Mouse (Mus musculus): ENCODE measurements around the gene Pomgnt2. TPM values are rescaled to one million over a fixed set of nuclear protein-coding genes. Genes with fewer than 3 reads are reported as not detected.

Gene Pomgnt2
- polyA plus RNA-seq, 1 experiment from 2014 or later = 5.1 TPM

DNA sequence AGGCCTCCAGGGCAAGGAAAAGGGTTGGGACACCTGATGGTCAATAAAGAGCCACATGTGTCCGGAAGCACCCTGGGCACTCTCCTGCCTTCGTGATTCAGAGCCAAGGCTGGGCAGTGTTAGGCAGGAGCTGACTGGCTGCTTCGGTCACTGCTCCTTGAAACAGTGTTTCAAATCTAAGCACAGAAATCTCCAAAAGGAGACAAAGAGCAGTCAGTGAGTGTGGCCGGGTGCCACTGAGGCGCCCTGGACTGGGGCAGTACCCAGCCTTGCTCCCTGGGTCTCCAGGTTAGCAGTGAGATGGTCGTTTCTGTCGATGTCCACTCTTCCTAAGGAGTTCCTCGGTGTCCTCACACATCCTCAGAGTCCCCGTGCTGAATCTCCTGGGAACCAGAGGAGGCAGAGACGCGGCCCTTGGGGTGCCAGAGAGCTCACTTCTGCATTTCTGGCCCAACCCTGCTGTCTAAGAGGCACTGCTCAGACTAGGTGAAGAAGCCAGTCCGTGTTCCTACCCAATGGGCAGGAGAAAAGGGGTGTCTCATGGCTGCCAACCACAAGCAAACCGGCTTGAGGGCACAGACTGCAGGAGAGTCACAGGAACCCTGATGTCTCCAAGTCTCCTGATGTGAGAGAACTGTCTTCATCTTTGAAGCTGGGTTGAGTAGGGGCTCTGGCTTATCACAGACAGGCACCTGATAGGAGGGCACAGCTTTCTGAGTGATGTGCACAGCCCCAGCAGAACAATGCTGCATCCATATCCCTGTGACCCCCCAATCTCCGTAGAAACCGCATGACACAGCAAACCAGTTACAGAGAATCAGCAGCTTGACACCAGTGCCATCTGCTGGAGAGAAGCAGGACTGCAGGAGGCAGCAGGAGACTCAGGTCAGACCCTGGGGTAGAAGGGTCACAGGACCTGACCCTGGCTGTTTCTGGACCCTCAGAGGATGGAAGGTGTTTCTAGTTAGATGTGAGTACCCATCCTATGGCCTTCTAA is 12.1 kb downstream of the Pomgnt2 start:
- 0 out of 2 replicates have a peak, but pooled peaks cover 2% of the 10 kb centered on the region for H3K36me3 ChIP-seq (ENCODE audit: control insufficient read depth, insufficient read depth, low read length)
- H3K4me2 ChIP-seq = no peak overlapping the region
- DNase-seq (ENCODE audit: low spot score) = peak; percentile 69
- no peak overlapping the region for H3K27ac ChIP-seq (ENCODE audit: low read depth, low read length)
- 66% methylated on average over 15 of the region's 15 CpGs for WGBS
- no peaks in the 10 kb centered on the region for H3K27me3 ChIP-seq (replicated peaks; ENCODE audit: control insufficient read depth, insufficient read depth, low read length)
- no peak overlapping the region for H3K4me3 ChIP-seq (ENCODE audit: low read depth, low read length)
- H3K4me1 ChIP-seq (replicated peaks; ENCODE audit: control insufficient read depth, insufficient read depth, low read length) = no peaks in the 10 kb centered on the region
- H3K9me3 ChIP-seq (ENCODE audit: control insufficient read depth, low read length) = no peaks in the 10 kb centered on the region
- no peak overlapping the region for H3K9ac ChIP-seq (ENCODE audit: low read depth, low read length)
- ATAC-seq (replicated peaks; ENCODE audit: low FRiP score) = no peak

- no peak overlapping the region for H3K9ac ChIP-seq (ENCODE audit: low read depth, low read length)
- H3K27ac ChIP-seq (ENCODE audit: low read depth, low read length) = no peak overlapping the region
- DNase-seq (ENCODE audit: low spot score) (no peak), ATAC-seq (replicated peaks; ENCODE audit: low FRiP score) (no peak)
- H3K4me3 ChIP-seq (ENCODE audit: low read depth, low read length) = no peak overlapping the region
- no peak overlapping the region for H3K4me2 ChIP-seq
- no peaks in the 10 kb centered on the region for H3K27me3 ChIP-seq (replicated peaks; ENCODE audit: control insufficient read depth, insufficient read depth, low read length)
- 51% methylated on average over 15 of the region's 15 CpGs for WGBS
- H3K4me1 ChIP-seq (replicated peaks; ENCODE audit: control insufficient read depth, insufficient read depth, low read length) = no peaks in the 10 kb centered on the region
- H3K36me3 ChIP-seq (ENCODE audit: control insufficient read depth, insufficient read depth, low read length) = 0 out of 2 replicates have a peak, but pooled peaks cover 2% of the 10 kb centered on the region
- no peaks in the 10 kb centered on the region for H3K9me3 ChIP-seq (ENCODE audit: control insufficient read depth, low read length)
Measured at GRCm38 (mm10) chr9:121983504-121983903, 13.4 kb downstream of the Pomgnt2 start.

DNA sequence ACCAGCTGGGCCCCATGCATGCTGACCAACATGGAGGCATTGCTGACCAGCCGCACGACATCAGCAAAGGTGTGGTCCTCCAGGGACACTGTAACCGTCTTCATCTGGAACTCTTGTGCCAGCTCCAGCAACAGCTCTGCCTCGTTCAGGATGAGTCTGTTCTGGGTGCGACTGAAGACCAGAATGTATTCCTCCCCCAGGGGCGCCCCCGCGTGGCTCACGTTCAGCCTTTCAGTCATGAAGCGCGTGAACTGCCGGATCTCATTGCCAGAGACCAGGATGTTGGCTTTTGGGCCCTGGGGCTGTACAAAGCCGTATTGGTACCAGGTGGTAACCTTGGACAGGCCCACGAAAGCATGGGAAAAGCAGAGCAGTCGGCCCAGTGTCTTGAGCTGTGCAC is 14.2 kb downstream of the Pomgnt2 start:
- 87% methylated on average over 15 of the region's 15 CpGs for whole genome bisulfite sequencing
- Histone ChIP-seq H3K4me2 (no peak overlapping the region), H3K27ac (ENCODE audit: low read depth, low read length) (no peak overlapping the region), H3K4me1 (replicated peaks; ENCODE audit: control insufficient read depth, insufficient read depth, low read length) (no peaks in the 10 kb centered on the region), H3K9ac (ENCODE audit: low read depth, low read length) (no peak overlapping the region), H3K36me3 (ENCODE audit: control insufficient read depth, insufficient read depth, low read length) (0 out of 2 replicates have a peak, but pooled peaks cover 2% of the 10 kb centered on the region), H3K27me3 (replicated peaks; ENCODE audit: control insufficient read depth, insufficient read depth, low read length) (no peaks in the 10 kb centered on the region), H3K9me3 (ENCODE audit: control insufficient read depth, low read length) (no peaks in the 10 kb centered on the region), H3K4me3 (ENCODE audit: low read depth, low read length) (no peak overlapping the region)
- no peak for ATAC-seq (replicated peaks; ENCODE audit: low FRiP score)
- DNase-seq (ENCODE audit: low spot score) = no peak

- no peak for ATAC-seq (replicated peaks; ENCODE audit: low FRiP score)
- H3K9me3 ChIP-seq (ENCODE audit: control insufficient read depth, low read length) = no peaks in the 10 kb centered on the region
- H3K27me3 ChIP-seq (replicated peaks; ENCODE audit: control insufficient read depth, insufficient read depth, low read length) = no peaks in the 10 kb centered on the region
- DNase-seq (ENCODE audit: low spot score) = no peak
- H3K27ac ChIP-seq (ENCODE audit: low read depth, low read length) = no peak overlapping the region
- 0 out of 2 replicates have a peak, but pooled peaks cover 2% of the 10 kb centered on the region for H3K36me3 ChIP-seq (ENCODE audit: control insufficient read depth, insufficient read depth, low read length)
- no peaks in the 10 kb centered on the region for H3K4me1 ChIP-seq (replicated peaks; ENCODE audit: control insufficient read depth, insufficient read depth, low read length)
- no peak overlapping the region for H3K9ac ChIP-seq (ENCODE audit: low read depth, low read length)
- H3K4me2 ChIP-seq = no peak overlapping the region
- H3K4me3 ChIP-seq (ENCODE audit: low read depth, low read length) = no peak overlapping the region
- WGBS = 93% methylated on average over 22 of the region's 22 CpGs
Measured at GRCm38 (mm10) chr9:121982214-121982613, 14.7 kb downstream of the Pomgnt2 start.

DNA sequence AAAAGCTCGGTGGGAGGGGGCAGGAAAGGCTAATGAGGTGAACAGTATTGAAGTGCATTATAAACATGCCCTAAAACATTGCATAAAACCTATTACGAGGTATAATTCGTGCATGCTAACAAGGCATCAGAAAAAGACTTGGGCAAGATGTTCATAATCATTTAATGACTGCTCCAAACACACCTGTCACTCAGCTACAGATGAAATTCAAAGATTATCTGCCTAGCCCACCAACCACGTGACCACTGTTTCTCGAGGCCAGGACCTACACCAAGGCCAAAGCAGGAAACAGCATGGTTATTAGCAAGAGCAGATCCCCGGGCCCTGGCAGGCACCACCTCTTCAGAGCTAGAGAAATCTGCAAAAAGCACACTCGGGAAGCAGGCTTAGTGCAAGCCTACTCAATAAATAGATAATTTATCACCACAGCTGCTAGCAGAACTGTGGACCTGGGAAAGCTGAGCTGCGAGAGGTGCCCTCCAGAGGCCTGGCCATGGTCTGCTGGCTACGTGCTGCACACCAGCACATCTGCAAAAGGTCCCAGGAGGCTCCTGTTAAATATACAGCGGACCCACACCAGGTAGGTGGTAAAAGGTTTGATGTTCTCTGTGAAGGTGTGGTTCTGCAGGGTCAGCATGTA is 15.3 kb downstream of the Pomgnt2 start:
- 0 out of 2 replicates have a peak, but pooled peaks cover 2% of the 10 kb centered on the region for H3K36me3 ChIP-seq (ENCODE audit: control insufficient read depth, insufficient read depth, low read length)
- H3K9ac ChIP-seq (ENCODE audit: low read depth, low read length) = no peak overlapping the region
- no peaks in the 10 kb centered on the region for H3K27me3 ChIP-seq (replicated peaks; ENCODE audit: control insufficient read depth, insufficient read depth, low read length)
- no peaks in the 10 kb centered on the region for H3K9me3 ChIP-seq (ENCODE audit: control insufficient read depth, low read length)
- no peak overlapping the region for H3K27ac ChIP-seq (ENCODE audit: low read depth, low read length)
- no peak for DNase-seq (ENCODE audit: low spot score)
- H3K4me1 ChIP-seq (replicated peaks; ENCODE audit: control insufficient read depth, insufficient read depth, low read length) = no peaks in the 10 kb centered on the region
- no peak overlapping the region for H3K4me2 ChIP-seq
- 70% methylated on average over 10 of the region's 10 CpGs for WGBS
- H3K4me3 ChIP-seq (ENCODE audit: low read depth, low read length) = no peak overlapping the region
- ATAC-seq (replicated peaks; ENCODE audit: low FRiP score) = no peak

GRCm38 (mm10) chr9:121981046-121981445 is 15.9 kb downstream of the Pomgnt2 start:
- Histone ChIP-seq H3K9ac (ENCODE audit: low read depth, low read length) (no peak overlapping the region), H3K4me3 (ENCODE audit: low read depth, low read length) (no peak overlapping the region), H3K36me3 (ENCODE audit: control insufficient read depth, insufficient read depth, low read length) (0 out of 2 replicates have a peak, but pooled peaks cover 2% of the 10 kb centered on the region), H3K27me3 (replicated peaks; ENCODE audit: control insufficient read depth, insufficient read depth, low read length) (no peaks in the 10 kb centered on the region), H3K9me3 (ENCODE audit: control insufficient read depth, low read length) (no peaks in the 10 kb centered on the region), H3K4me2 (no peak overlapping the region), H3K4me1 (replicated peaks; ENCODE audit: control insufficient read depth, insufficient read depth, low read length) (no peaks in the 10 kb centered on the region), H3K27ac (ENCODE audit: low read depth, low read length) (no peak overlapping the region)
- ATAC-seq (replicated peaks; ENCODE audit: low FRiP score) (no peak), DNase-seq (ENCODE audit: low spot score) (no peak)
- WGBS = 77% methylated on average over 9 of the region's 9 CpGs

- ATAC-seq (replicated peaks; ENCODE audit: low FRiP score) (no peak), DNase-seq (ENCODE audit: low spot score) (no peak)
- Histone ChIP-seq H3K4me1 (replicated peaks; ENCODE audit: control insufficient read depth, insufficient read depth, low read length) (no peaks in the 10 kb centered on the region), H3K36me3 (ENCODE audit: control insufficient read depth, insufficient read depth, low read length) (no peaks in the 10 kb centered on the region), H3K4me3 (ENCODE audit: low read depth, low read length) (no peak overlapping the region), H3K27me3 (replicated peaks; ENCODE audit: control insufficient read depth, insufficient read depth, low read length) (no peaks in the 10 kb centered on the region), H3K27ac (ENCODE audit: low read depth, low read length) (no peak overlapping the region), H3K9me3 (ENCODE audit: control insufficient read depth, low read length) (no peaks in the 10 kb centered on the region), H3K4me2 (no peak overlapping the region), H3K9ac (ENCODE audit: low read depth, low read length) (no peak overlapping the region)
- WGBS = 76% methylated on average over 2 of the region's 2 CpGs
Measured at GRCm38 (mm10) chr9:121975321-121975720, 21.6 kb downstream of the Pomgnt2 start.

- H3K36me3 ChIP-seq (ENCODE audit: control insufficient read depth, insufficient read depth, low read length) = no peaks in the 10 kb centered on the region
- 82% methylated on average over 12 of the region's 12 CpGs for WGBS
- H3K4me3 ChIP-seq (ENCODE audit: low read depth, low read length) = no peak overlapping the region
- H3K9me3 ChIP-seq (ENCODE audit: control insufficient read depth, low read length) = no peaks in the 10 kb centered on the region
- no peak for DNase-seq (ENCODE audit: low spot score)
- H3K9ac ChIP-seq (ENCODE audit: low read depth, low read length) = no peak overlapping the region
- no peak overlapping the region for H3K27ac ChIP-seq (ENCODE audit: low read depth, low read length)
- no peak overlapping the region for H3K4me2 ChIP-seq
- H3K4me1 ChIP-seq (replicated peaks; ENCODE audit: control insufficient read depth, insufficient read depth, low read length) = no peaks in the 10 kb centered on the region
- H3K27me3 ChIP-seq (replicated peaks; ENCODE audit: control insufficient read depth, insufficient read depth, low read length) = no peaks in the 10 kb centered on the region
- no peak for ATAC-seq (replicated peaks; ENCODE audit: low FRiP score)
Measured at GRCm38 (mm10) chr9:121974141-121974986, 22.5 kb downstream of the Pomgnt2 start.
